Mouse (Mus musculus) heart, postnatal 10 days (tissue): ENCODE results near the gene Lpcat1. TPM values are rescaled to one million over a fixed set of nuclear protein-coding genes. Genes with fewer than 3 reads are reported as not detected.

Experiments used
- DNase-seq, 2 experiments: peaks; one replicate each; pipeline ENCODE4 v3.0.0; 2021
- intact Hi-C: fragments of 180-260 bp; cut with DNase I; formaldehyde crosslinking; loops from one replicate; pipeline ENCODE4 v1.15.1; 2025
- total RNA-seq, 2 experiments: library from RNA; stranded (reverse); gene quantifications; 2 replicates each; pipeline ENCODE4 v1.2.3; 2021

The Lpcat1 gene
- total RNA-seq, 2 experiments from 2014 or later, result 10.7 to 13.0 TPM

DNA sequence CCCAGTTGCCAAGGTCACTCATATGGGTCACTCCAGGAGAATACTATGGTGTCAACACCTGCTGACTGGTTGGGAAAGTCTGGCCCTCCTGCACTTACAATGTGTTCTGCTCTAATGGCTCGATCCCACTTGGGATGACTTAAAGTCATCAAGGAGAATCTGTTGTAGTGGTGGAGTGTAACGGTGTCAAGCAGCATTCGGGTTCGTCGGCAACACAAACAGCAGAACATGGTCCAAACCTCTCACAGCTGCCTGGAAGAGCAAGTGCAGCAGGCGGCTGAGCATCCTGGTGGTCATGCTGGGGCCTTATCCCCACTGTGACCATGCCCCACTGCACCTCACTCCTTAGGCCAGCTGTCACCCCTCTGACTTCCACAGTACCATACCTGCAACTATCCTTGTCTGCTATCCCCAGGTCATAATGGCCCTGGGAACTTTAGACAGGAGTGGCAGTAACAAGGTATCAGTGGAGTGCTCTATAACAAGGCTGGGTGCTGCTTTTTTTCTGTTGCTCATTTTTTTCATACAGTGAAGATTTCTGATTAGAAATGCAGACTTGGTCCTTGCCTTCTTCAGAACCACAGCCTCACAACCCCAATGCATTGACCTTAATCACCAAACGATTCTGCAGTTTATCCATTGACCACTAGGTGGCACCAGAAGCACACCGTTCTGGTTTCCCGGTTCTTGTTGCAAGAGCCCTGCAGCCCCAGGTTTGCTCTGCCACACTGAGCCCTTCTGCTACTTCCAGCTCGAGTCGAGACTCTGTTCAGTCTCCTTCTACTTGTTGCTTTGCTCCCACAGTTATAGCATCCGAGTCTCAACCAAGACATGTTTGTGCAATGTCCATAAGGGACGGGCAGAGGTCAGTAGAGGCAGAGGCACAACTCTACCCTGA is 46.0 kb downstream of the Lpcat1 start:
- peak; percentile 76 to 89 for DNase-seq
- intact Hi-C loops, result loop anchor here (1.0 to 5.0 kb wide), 3 partner anchors 114 to 394 kb away; partner anchors contain the start of gene Tert

DNA sequence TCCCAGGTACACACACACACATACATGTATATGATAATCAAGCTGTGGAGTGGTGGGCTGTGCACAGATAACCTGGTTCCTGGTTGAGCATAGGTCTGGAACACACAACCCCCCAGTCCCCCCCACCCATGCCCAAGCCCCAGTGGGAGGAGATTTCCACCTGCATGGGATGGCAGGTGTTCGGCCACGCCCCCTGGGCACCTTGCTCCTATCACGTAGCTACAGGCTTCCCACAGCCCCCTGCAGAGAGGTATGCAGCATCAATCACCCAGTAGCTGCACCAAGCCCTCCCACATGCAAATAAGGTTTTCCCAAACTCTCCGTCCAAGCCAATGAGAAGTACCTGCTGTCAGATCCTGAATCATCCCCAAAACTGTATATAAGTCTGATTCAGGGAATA is 49.9 kb downstream of the Lpcat1 start:
- intact Hi-C loops, result loop anchor here (2.0 kb wide), 1 partner anchor 198 kb away; no protein-coding TSS in a partner anchor
- DNase-seq, result no peak

DNA sequence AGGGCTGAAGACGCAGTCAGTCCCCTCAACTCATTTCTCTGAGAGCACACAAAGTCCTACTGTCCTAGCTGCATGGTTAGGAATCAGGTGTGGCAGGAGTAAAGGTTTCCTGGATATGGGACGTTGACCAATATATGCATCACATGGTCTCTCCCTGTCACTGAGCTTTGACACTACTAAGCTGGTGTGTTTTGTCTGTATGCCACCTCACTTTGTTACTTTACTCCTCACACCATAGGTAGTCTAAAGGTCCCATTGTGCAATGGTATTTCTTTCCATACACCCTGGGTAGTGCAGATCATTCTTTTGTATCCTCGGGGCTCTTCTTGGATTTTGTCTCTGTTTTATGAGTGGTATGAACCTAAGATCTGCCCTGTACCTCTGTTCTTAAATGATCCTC is 66.7 kb downstream of the Lpcat1 start:
- no peak for DNase-seq
- intact Hi-C loops, result no loop called here

DNA sequence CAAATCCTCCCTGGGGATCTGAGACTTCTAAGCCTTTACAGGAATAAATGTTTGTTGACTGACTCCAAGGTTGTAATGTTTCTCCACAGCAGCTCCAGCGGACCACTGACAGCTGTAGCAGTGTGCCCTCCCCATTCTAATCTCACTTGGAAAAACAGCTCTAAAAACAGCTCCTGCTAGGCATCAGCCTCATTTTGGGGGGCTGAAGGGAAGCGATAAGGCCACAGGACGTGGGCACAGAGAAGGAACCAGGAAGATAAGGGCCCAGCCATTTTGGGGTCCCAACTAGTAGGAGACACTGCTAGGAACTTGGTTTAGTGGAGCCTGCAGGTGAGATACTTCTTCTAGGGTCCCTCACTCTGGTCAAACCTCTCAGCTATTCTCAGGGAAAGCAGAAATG is 68.3 kb downstream of the Lpcat1 start:
- no peak for DNase-seq
- intact Hi-C loops, result no loop called here

DNA sequence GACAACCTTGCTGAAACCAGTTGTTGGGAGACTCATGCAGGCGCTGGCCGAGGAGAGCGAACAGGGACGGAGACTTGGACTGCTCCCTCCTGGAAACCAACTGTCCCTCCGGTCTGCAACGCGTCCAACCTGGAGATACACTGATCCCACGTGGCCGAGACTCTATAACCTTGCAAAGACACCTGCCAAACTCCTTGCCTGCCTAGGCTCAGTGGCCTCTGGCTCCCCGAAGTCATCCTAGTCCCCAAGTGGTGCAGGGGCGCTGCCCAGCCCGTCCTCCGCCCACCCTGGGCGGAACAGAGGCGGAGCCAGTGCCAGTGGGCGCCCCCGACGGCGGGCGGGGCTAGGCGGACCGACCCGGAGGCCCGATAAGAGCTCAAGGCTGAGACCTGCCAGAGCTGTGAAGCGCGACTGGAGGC is 69.4 kb downstream of the Lpcat1 start, which contains the start of gene Slc6a3:
Gene Slc6a3 (plus strand): TSS at position 345 of the 419 bp plus-strand sequence.
- intact Hi-C loops, result no loop called here
- DNase-seq, result peak; percentile 19 to 24

DNA sequence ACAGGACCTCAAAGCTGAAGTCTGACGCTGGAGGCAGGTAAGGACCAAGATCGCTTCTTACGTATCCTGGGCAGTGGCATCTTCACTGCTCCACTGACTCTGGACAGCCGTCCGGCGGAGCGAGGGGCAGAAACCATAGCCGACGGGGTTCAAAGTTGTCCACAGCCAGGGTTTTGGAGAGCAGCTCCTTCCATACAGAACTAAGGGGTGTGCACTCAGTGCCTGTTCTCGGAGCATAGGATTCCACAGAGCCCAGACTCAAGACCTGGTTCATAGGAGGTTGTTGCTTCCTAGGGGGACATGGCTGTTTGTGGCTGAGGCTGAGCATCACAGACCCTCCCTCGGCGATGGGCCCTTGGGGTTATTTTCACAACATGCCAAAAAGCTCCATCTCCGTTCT is 69.8 kb downstream of the Lpcat1 start:
- DNase-seq, result no peak
- intact Hi-C loops, result no loop called here

DNA sequence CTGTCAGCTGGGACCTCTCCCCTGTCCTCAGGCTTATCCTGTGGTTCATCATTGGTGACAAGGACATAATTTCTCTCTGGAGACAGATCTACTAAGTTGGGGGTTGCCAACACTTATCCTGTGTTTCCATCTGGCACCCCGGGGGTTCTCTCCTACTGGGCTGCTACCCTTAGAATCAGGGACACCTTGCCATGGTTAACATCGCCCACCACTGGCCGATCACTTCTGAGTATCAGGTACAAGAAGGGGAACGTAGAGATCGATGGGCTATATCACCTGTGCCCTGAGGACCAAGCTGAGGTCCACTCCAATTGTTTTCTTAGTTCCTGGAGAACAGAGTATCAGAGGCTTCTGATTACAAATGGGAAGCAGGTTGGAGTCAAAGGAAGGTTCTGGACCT is 97.2 kb downstream of the Lpcat1 start:
- DNase-seq, result no peak
- intact Hi-C loops, result no loop called here

Other genes with a start within 250 kb of the Lpcat1 start
- gene Irx4, start 206.7 kb upstream of the Lpcat1 start, total RNA-seq, result 10 to 100 TPM; 27.6 to 49.8 TPM
- gene Mrpl36, start 138.7 kb upstream of the Lpcat1 start, total RNA-seq, result 10 to 100 TPM; 43.0 to 46.9 TPM
- 100 to 1,000 TPM; 859 to 902 TPM for gene Ndufs6, start 138.7 kb upstream of the Lpcat1 start, total RNA-seq
- not detected for gene Slc6a3, start 69.5 kb downstream of the Lpcat1 start, total RNA-seq
- 10 to 100 TPM; 74.7 to 75.0 TPM for gene Clptm1l, start 136.8 kb downstream of the Lpcat1 start, total RNA-seq
- gene Tert, start 159.7 kb downstream of the Lpcat1 start, total RNA-seq, result under 1 TPM; 0.12 to 0.50 TPM
- not detected for gene Slc6a18, start 210.8 kb downstream of the Lpcat1 start, total RNA-seq
- gene Slc6a19, start 237.7 kb downstream of the Lpcat1 start, total RNA-seq, result under 1 TPM in 1 of 2 experiments, not detected in 1; 0.10 TPM